Mouse (Mus musculus): ENCODE measurements around the gene Lrp1. TPM values are rescaled to one million over a fixed set of nuclear protein-coding genes. Genes with fewer than 3 reads are reported as not detected.

Lrp1 gene
- polyA plus RNA-seq, 1 experiment from 2014 or later: 35.7 TPM

DNA sequence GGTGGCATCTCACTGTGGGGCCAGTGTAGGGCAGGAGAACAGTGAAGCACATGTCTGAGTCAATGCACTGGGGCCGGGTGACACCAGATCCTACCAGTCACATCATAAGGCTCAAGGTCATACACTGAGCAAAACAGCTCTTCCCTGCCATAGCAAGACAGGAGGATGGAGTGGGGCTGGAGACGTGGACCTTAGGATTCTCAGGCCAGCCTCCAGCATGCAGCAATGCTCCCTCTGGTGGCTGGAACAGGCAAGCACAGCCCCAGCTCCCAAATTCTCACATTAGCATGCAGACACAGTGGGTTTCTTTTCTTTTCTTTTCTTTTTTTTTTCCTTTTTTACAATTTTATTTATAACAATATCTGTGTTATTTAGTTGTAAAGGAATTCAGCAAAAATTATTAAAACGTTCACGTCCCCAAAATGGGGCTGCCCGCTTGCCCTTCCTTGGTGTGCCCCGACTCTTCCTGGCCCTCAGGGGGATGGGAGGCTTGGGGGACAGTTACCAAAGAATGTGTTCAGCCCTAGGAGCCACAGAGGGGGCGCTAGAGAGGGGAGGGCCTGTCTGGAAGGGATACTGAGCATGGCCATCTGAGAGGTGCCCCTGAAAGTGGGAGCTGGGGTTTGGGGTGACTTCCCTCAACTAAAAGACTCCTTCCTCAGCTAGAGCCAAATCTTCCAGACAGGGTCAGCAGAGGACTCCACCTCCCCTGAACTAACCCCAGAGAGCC lies 82.9 kb downstream of the Lrp1 start:
- H3K4me3 ChIP-seq (ENCODE audit: low read depth, low read length): no peak overlapping the region
- no peak overlapping the region for H3K4me2 ChIP-seq
- peaks cover 10% of the 10 kb centered on the region; the same call in 1 of the 2 replicates for H3K36me3 ChIP-seq (ENCODE audit: control insufficient read depth, insufficient read depth, low read length)
- ATAC-seq (replicated peaks; ENCODE audit: low FRiP score) (0 out of 2 replicates have a peak, but pooled peaks have one; percentile 12), DNase-seq (ENCODE audit: low spot score) (no peak)
- no peak overlapping the region for H3K27ac ChIP-seq (ENCODE audit: low read depth, low read length)
- WGBS: 25% methylated on average over 7 of the region's 7 CpGs
- peaks cover 48% of the 10 kb centered on the region for H3K27me3 ChIP-seq (replicated peaks; ENCODE audit: control insufficient read depth, insufficient read depth, low read length)
- H3K9me3 ChIP-seq (ENCODE audit: control insufficient read depth, low read length): no peaks in the 10 kb centered on the region
- peaks cover 11% of the 10 kb centered on the region for H3K4me1 ChIP-seq (replicated peaks; ENCODE audit: control insufficient read depth, insufficient read depth, low read length)
- H3K9ac ChIP-seq (ENCODE audit: low read depth, low read length): no peak overlapping the region

DNA sequence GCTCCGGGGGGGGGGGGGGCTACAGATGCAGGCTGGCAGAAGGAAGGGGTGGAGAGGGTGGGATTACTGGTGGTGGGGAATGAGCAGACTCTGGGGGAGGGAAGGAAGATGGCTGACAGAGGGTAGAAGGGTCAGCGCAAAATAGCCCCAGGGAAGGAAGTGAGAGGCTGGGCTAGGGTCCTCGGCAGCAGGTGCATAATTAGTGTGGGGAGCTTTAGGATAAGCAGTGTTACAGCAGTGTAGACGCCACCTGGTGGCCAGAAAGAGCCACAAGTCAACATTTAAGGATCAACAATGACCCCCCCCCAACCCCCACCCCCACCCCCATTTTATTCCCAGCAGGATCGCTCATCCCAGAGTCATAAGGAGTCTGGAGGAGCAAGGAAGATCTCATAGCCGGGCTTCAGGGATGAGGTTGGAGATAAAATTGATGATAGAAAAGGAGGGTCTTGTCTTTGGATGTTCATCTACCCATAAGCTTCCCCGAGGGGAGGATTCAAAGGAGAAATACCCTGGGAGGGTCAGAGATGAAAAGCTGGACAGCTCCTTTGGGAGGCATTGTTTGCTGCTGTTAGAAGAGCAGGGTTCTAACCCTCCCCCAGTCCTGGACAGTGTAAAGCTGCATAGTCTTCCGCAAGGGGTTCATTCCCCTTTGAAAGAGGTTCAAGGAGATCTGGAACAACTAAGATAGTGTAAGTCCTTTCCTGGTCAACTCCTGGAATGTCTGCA lies 84.2 kb downstream of the Lrp1 start:
- peaks cover 11% of the 10 kb centered on the region for H3K4me1 ChIP-seq (replicated peaks; ENCODE audit: control insufficient read depth, insufficient read depth, low read length)
- no peak overlapping the region for H3K27ac ChIP-seq (ENCODE audit: low read depth, low read length)
- no peak overlapping the region for H3K4me3 ChIP-seq (ENCODE audit: low read depth, low read length)
- DNase-seq (ENCODE audit: low spot score) (no peak), ATAC-seq (replicated peaks; ENCODE audit: low FRiP score) (no peak)
- peaks cover 9% of the 10 kb centered on the region; the same call in 1 of the 2 replicates for H3K36me3 ChIP-seq (ENCODE audit: control insufficient read depth, insufficient read depth, low read length)
- H3K9me3 ChIP-seq (ENCODE audit: control insufficient read depth, low read length): no peaks in the 10 kb centered on the region
- H3K27me3 ChIP-seq (replicated peaks; ENCODE audit: control insufficient read depth, insufficient read depth, low read length): peaks cover 60% of the 10 kb centered on the region
- no peak overlapping the region for H3K9ac ChIP-seq (ENCODE audit: low read depth, low read length)
- no peak overlapping the region for H3K4me2 ChIP-seq
- WGBS: 15% methylated on average over 8 of the region's 8 CpGs

DNA sequence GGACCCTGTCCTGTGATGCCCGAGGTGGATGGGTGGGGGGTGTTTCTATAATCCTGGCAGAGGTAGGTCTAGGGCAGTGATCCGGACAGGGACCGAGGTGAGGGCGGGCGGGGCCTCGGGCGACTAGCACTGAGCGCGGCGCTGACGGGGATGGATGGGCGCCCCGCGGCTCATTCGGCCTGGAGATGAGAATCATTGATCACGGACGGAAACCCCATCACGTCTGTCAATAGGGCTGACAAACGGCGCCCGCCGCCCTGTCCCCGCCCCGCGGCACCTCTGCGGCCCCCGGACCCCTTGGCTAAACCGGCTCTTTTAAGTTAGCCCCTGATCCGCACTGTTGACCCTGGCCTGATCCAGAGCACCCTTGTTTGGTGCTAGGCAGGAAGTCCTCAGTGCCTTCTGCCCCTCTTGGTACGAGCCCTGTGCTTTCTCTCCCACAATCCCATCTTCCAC lies 86.0 kb downstream of the Lrp1 start:
- Histone ChIP-seq H3K36me3 (ENCODE audit: control insufficient read depth, insufficient read depth, low read length) (peaks cover 7% of the 10 kb centered on the region; the same call in 1 of the 2 replicates), H3K27me3 (replicated peaks; ENCODE audit: control insufficient read depth, insufficient read depth, low read length) (peaks cover 78% of the 10 kb centered on the region), H3K9me3 (ENCODE audit: control insufficient read depth, low read length) (no peaks in the 10 kb centered on the region), H3K9ac (ENCODE audit: low read depth, low read length) (no peak overlapping the region), H3K4me1 (replicated peaks; ENCODE audit: control insufficient read depth, insufficient read depth, low read length) (peaks cover 11% of the 10 kb centered on the region), H3K4me3 (ENCODE audit: low read depth, low read length) (peak overlapping the region; percentile 45), H3K4me2 (peak overlapping the region; percentile 69), H3K27ac (ENCODE audit: low read depth, low read length) (no peak overlapping the region)
- ATAC-seq (replicated peaks; ENCODE audit: low FRiP score): 0 out of 2 replicates have a peak, but pooled peaks have one; percentile 8
- whole genome bisulfite sequencing: 2% methylated on average over 30 of the region's 30 CpGs
- DNase-seq (ENCODE audit: low spot score): no peak

DNA sequence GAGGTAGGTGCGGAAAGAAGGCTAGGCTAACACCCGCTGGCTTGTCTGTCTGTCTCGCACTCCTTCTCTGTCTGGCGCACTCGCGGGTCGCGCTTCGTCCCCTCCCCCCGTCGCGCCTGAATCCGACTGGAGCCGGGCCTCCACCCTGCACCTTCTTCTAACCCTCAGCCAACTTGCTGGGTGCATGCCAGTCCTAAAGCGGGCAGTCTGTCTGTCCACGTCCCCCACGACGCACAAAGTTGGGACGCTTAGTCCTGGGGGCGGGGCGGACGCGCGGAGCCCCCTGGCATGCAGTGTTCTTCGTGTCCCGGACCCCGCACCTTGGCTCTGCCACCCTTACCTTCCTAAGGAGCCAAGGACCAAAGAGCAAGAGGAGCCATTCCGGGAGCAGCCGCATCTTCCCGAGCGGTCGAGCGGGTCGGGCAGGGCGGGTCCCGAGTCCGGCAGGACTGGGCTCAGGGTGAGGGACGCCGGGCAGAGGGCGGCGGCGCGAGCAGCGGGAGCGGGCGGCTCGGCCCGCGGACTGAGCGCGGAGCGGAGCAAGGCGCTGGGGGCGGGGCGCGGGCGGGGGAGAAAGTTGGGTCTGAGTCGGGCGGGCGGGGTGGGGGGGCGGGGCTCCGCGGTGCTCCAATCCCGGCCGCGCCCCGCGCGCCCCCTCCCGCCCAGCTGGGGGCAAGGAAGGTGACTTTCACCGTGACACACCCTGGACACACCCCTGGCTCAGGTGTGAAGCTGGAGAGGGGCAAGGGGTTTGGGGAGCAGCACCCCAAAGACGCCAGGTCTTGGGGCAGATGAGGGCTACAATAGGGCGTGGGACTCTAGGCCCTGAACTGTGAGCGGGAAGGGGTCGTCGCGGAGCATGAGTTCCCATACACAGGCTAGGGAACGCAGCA lies 86.7 kb downstream of the Lrp1 start, which contains the start of gene Nxph4:
Nxph4 (minus strand) TSS at position 524 of the 893 bp plus-strand sequence.
- peak; percentile 16 for ATAC-seq (replicated peaks; ENCODE audit: low FRiP score)
- Histone ChIP-seq H3K9ac (ENCODE audit: low read depth, low read length) (no peak within 1 kb of the TSS), H3K4me1 (replicated peaks; ENCODE audit: control insufficient read depth, insufficient read depth, low read length) (peaks cover 11% of the 10 kb centered on the region), H3K27me3 (replicated peaks; ENCODE audit: control insufficient read depth, insufficient read depth, low read length) (peaks cover 83% of the 10 kb centered on the region), H3K4me3 (ENCODE audit: low read depth, low read length) (peak within 1 kb of the TSS; percentile 45), H3K36me3 (ENCODE audit: control insufficient read depth, insufficient read depth, low read length) (peaks cover 2% of the 10 kb centered on the region; the same call in 1 of the 2 replicates), H3K4me2 (peak within 1 kb of the TSS; percentile 69), H3K9me3 (ENCODE audit: control insufficient read depth, low read length) (no peaks in the 10 kb centered on the region), H3K27ac (ENCODE audit: low read depth, low read length) (no peak within 1 kb of the TSS)
- WGBS: under 1% methylated on average over 76 of the region's 78 CpGs
- DNase-seq (ENCODE audit: low spot score): no peak

DNA sequence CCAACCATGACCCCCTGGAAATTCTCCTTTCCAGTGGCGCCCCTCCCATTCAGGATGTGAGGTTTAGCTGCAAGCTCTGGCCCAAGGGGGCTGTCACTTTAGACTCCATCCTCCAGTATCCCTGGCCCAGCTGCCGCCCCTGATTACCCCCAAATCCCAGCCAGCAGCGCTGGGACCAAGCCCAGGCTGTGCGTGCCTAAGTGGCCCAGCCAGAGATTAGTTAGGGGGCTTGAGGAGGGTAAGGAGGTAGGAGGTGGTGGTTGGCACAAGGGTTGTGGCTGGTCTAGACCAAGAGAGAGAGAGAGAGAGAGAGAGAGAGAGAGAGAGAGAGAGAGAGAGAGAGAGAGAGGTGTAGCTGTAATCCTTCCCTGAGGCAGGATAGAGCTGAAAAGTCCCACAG lies 89.4 kb downstream of the Lrp1 start:
- DNase-seq (ENCODE audit: low spot score) (no peak), ATAC-seq (replicated peaks; ENCODE audit: low FRiP score) (no peak)
- peaks cover 100% of the 10 kb centered on the region for H3K27me3 ChIP-seq (replicated peaks; ENCODE audit: control insufficient read depth, insufficient read depth, low read length)
- 2% methylated on average over 4 of the region's 4 CpGs for WGBS
- H3K4me1 ChIP-seq (replicated peaks; ENCODE audit: control insufficient read depth, insufficient read depth, low read length): peaks cover 11% of the 10 kb centered on the region
- H3K9ac ChIP-seq (ENCODE audit: low read depth, low read length): no peak overlapping the region
- no peak overlapping the region for H3K4me3 ChIP-seq (ENCODE audit: low read depth, low read length)
- H3K4me2 ChIP-seq: no peak overlapping the region
- H3K27ac ChIP-seq (ENCODE audit: low read depth, low read length): no peak overlapping the region
- no peaks in the 10 kb centered on the region for H3K9me3 ChIP-seq (ENCODE audit: control insufficient read depth, low read length)
- no peaks in the 10 kb centered on the region for H3K36me3 ChIP-seq (ENCODE audit: control insufficient read depth, insufficient read depth, low read length)

DNA sequence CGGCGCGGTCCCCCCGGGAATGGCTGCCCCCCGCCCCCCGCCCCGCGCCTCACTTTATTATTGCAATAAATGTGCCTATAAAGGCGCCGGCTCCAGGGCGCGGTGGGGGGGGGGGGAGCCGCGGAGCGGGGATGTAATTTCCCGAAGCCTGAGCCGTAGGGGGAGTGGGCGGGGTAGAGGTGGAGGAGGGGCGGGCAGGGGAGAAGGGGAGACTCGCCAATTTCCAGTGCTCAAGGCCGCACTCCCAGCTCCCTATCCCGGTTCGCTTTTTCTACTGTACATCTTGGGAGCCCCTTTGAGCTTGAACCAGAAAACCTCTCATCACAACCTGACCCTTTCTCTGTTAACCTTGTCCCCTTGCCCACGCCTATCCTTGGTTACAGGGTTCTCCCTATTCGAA lies 90.0 kb downstream of the Lrp1 start:
- H3K4me1 ChIP-seq (replicated peaks; ENCODE audit: control insufficient read depth, insufficient read depth, low read length): peaks cover 16% of the 10 kb centered on the region
- no peaks in the 10 kb centered on the region for H3K36me3 ChIP-seq (ENCODE audit: control insufficient read depth, insufficient read depth, low read length)
- 3% methylated on average over 25 of the region's 25 CpGs for WGBS
- H3K27me3 ChIP-seq (replicated peaks; ENCODE audit: control insufficient read depth, insufficient read depth, low read length): peaks cover 100% of the 10 kb centered on the region
- ATAC-seq (replicated peaks; ENCODE audit: low FRiP score) (no peak), DNase-seq (ENCODE audit: low spot score) (no peak)
- H3K4me3 ChIP-seq (ENCODE audit: low read depth, low read length): no peak overlapping the region
- no peak overlapping the region for H3K4me2 ChIP-seq
- H3K9ac ChIP-seq (ENCODE audit: low read depth, low read length): no peak overlapping the region
- no peak overlapping the region for H3K27ac ChIP-seq (ENCODE audit: low read depth, low read length)
- H3K9me3 ChIP-seq (ENCODE audit: control insufficient read depth, low read length): no peaks in the 10 kb centered on the region

DNA sequence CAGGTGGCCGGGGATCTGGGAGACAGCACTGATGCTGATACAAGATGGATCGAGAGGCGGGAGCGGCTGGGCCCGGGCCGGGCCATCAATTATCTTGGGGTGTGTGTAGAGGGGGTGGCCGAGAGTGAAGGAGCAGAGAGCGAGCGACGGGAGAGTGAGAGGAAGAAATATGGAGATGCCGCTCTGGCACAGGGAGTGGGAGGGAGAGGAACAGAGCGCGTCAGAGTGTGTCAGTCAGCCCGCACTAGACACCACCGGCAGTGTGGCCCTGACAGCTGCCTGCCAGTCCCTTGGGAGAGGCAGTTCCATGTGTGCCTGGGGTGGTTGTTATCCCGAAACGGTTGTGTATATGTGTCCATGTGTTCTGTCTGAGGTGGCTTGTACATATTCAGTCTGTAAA lies 93.5 kb downstream of the Lrp1 start:
- ATAC-seq (replicated peaks; ENCODE audit: low FRiP score) (no peak), DNase-seq (ENCODE audit: low spot score) (peak; percentile 36)
- no peaks in the 10 kb centered on the region for H3K9me3 ChIP-seq (ENCODE audit: control insufficient read depth, low read length)
- H3K27me3 ChIP-seq (replicated peaks; ENCODE audit: control insufficient read depth, insufficient read depth, low read length): peaks cover 93% of the 10 kb centered on the region
- H3K36me3 ChIP-seq (ENCODE audit: control insufficient read depth, insufficient read depth, low read length): no peaks in the 10 kb centered on the region
- peaks cover 10% of the 10 kb centered on the region for H3K4me1 ChIP-seq (replicated peaks; ENCODE audit: control insufficient read depth, insufficient read depth, low read length)
- no peak overlapping the region for H3K4me3 ChIP-seq (ENCODE audit: low read depth, low read length)
- H3K9ac ChIP-seq (ENCODE audit: low read depth, low read length): no peak overlapping the region
- H3K27ac ChIP-seq (ENCODE audit: low read depth, low read length): no peak overlapping the region
- no peak overlapping the region for H3K4me2 ChIP-seq
- WGBS: 8% methylated on average over 17 of the region's 17 CpGs

DNA sequence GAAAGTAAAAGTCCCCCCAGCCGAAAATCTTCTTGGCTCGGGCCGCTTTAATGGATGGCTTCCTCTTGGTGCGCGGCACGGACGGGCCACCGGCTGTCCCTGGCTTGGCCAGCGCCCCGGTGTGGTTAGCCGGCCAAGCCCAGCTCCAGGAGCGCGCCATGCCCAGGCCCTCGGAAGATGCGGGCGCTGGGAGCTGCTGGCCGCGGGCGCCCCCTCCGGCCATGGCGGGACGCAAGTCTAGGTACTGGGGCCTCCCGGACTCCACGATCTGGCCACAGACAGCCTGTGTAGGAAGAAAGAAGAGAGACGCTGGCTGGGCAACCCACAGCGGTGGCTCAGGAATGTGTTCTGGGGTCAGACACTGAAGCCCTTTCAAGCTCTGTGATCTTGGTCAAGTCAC lies 94.3 kb downstream of the Lrp1 start:
- Histone ChIP-seq H3K4me2 (peak overlapping the region; percentile 53), H3K27ac (ENCODE audit: low read depth, low read length) (no peak overlapping the region), H3K36me3 (ENCODE audit: control insufficient read depth, insufficient read depth, low read length) (no peaks in the 10 kb centered on the region), H3K9me3 (ENCODE audit: control insufficient read depth, low read length) (no peaks in the 10 kb centered on the region), H3K27me3 (replicated peaks; ENCODE audit: control insufficient read depth, insufficient read depth, low read length) (peaks cover 85% of the 10 kb centered on the region), H3K4me3 (ENCODE audit: low read depth, low read length) (peak overlapping the region; percentile 34), H3K4me1 (replicated peaks; ENCODE audit: control insufficient read depth, insufficient read depth, low read length) (peaks cover 10% of the 10 kb centered on the region), H3K9ac (ENCODE audit: low read depth, low read length) (0 out of 2 replicates have a peak overlapping the region, but pooled peaks have one; percentile 5)
- WGBS: under 1% methylated on average over 26 of the region's 26 CpGs
- ATAC-seq (replicated peaks; ENCODE audit: low FRiP score): no peak; the same call in 1 of the 2 replicates
- DNase-seq (ENCODE audit: low spot score): peak; percentile 57

Data from liver, embryonic 11.5 days (tissue).